Mouse (Mus musculus) forebrain, embryonic 12.5 days (tissue): ENCODE measurements around the gene C130032M10Rik. TPM values are rescaled to one million over a fixed set of nuclear protein-coding genes. Genes with fewer than 3 reads are reported as not detected.

Experiments used
- ATAC-seq: fragments of 200-750 bp; cut with Nextera tagmentation; 2 replicates; pipeline ENCODE4 v1.8.0; 2017; ENCODE audit warnings: moderate TSS enrichment; ENCODE audit not compliant: low FRiP score
- H3K27ac ChIP-seq: fragments of 300-500 bp; sonication (generic); 2 replicates; pipeline ENCODE4 v1.5.1; 2016; ENCODE audit warnings: mild to moderate bottlenecking
- H3K27me3 ChIP-seq: fragments of 300-500 bp; sonication (generic); 2 replicates; pipeline ENCODE4 v1.6.1; 2016; ENCODE audit warnings: mild to moderate bottlenecking
- H3K36me3 ChIP-seq: fragments of 300-500 bp; sonication (generic); replicated peaks from 2 replicates; pipeline ENCODE4 v1.6.1; 2016; ENCODE audit warnings: mild to moderate bottlenecking
- H3K4me1 ChIP-seq: fragments of 300-500 bp; sonication (generic); 2 replicates; pipeline ENCODE4 v1.6.1; 2016
- H3K4me2 ChIP-seq: fragments of 300-500 bp; sonication (generic); 2 replicates; pipeline ENCODE4 v1.6.1; 2016; ENCODE audit warnings: mild to moderate bottlenecking, moderate library complexity
- H3K4me3 ChIP-seq: fragments of 300-500 bp; sonication (generic); replicated peaks from 2 replicates; pipeline ENCODE4 v1.5.1; 2016; ENCODE audit warnings: mild to moderate bottlenecking
- H3K9ac ChIP-seq: fragments of 300-500 bp; sonication (generic); 2 replicates; pipeline ENCODE4 v1.6.1; 2016; ENCODE audit warnings: mild to moderate bottlenecking
- H3K9me3 ChIP-seq: fragments of 300-500 bp; sonication (generic); 2 replicates; pipeline ENCODE4 v1.6.1; 2016
- WGBS: fragments of 180-500 bp; shearing (Covaris S2); methylation state at CpG from one replicate; pipeline ENCODE4 v1.1.7; 2016; 5-methylcytosine and 5-hydroxymethylcytosine counted together
- polyA plus RNA-seq: library from polyadenylated mRNA; unstranded; fragments of >200 nt; fragmentation: Nextera tagmentation; extraction: Ambion mirVana; gene quantifications from 2 replicates; pipeline ENCODE4 v1.2.1, GENCODE M21; 2016

The C130032M10Rik gene
- polyA plus RNA-seq, 1 experiment from 2014 or later, result not detected

DNA sequence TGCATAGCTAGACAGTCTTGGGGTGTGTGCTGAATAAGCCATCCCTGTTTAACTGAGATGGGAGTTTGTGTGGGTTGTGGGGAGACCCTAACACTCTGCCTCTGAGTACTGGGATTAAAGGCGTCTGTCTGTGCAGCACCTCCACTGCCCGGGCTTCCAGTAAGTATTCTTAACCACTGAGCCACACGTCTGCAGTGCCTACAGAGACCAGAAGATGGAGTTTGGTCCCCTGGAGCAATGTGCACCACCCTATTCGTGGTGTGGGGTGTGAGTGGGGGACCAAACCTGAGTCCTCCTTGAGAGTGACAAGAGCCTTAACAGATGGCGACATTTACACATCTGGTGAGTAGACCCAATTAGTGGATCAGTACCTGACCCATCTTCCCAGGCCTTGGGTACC, 6.5 kb downstream of the C130032M10Rik start:
- WGBS, result 57% methylated on average over 5 of the region's 5 CpGs
- Histone ChIP-seq H3K36me3 (no peaks in the 10 kb centered on the region), H3K9me3 (no peaks in the 10 kb centered on the region)

DNA sequence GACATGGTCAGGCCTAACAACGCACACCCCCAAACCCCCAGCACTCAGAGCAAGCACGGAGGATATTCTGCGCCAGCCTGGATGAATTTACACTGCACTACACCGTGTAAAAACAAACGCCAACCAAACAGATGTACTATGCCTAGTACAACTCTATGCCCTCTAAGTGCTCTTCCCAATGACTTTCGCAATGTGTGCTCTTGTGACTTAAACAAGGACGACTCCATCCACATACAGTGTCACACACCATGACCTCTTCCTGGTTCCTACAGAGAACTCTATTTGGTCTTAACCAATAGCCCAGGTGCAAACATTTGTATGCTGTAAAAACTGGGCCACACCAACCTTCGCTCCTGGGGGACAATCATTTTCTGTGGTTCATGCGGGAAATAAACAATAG, 7.0 kb downstream of the C130032M10Rik start:
- no peaks in the 10 kb centered on the region for H3K9me3 ChIP-seq
- H3K4me2 ChIP-seq, result no peak overlapping the region
- H3K4me1 ChIP-seq, result peaks cover 23% of the 10 kb centered on the region
- 89% methylated on average over 9 of the region's 9 CpGs for WGBS
- H3K4me3 ChIP-seq, result no peak overlapping the region
- 0 out of 2 replicates have a peak, but pooled peaks cover 3% of the 10 kb centered on the region for H3K27me3 ChIP-seq
- H3K27ac ChIP-seq, result no peak overlapping the region
- H3K36me3 ChIP-seq, result no peaks in the 10 kb centered on the region
- no peak for ATAC-seq
- H3K9ac ChIP-seq, result no peak overlapping the region

More for the DNA sequence above, 6.5 kb downstream of the C130032M10Rik start:
- Histone ChIP-seq H3K4me3 (no peak overlapping the region), H3K4me1 (peaks cover 20% of the 10 kb centered on the region), H3K9ac (no peak overlapping the region), H3K27me3 (0 out of 2 replicates have a peak, but pooled peaks cover 2% of the 10 kb centered on the region), H3K27ac (no peak overlapping the region), H3K4me2 (no peak overlapping the region)
- no peak for ATAC-seq

DNA sequence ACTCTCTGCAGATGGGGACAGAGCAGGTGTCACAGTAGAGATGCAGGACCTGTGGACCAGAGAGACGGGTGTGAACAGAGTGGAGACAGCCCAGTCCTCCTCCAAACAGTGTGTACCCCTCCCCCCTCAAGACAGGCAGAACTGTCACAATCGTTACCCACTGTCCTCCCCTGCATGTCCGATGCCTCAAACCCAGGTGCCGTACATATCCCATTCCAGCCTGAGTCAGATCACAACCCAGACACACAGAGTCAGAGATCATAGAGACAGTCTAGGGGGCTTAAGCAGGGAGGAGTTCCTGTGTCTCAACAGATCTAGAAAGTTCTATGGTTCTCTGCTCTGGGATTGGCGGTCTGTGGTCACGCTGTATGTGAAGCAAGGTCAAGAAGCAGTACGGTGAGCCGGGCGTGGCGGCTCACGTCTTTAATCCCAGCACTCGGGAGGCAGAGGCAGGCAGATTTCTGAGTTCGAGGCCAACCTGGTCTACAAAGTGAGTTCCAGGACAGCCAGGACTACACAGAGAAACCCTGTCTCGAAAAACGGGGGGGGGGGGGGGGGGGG, 9.7 kb downstream of the C130032M10Rik start:
- H3K4me3 ChIP-seq, result no peak overlapping the region
- no peak overlapping the region for H3K27ac ChIP-seq
- 91% methylated on average over 14 of the region's 15 CpGs for WGBS
- 0 out of 2 replicates have a peak, but pooled peaks cover 3% of the 10 kb centered on the region for H3K27me3 ChIP-seq
- H3K36me3 ChIP-seq, result no peaks in the 10 kb centered on the region
- no peak overlapping the region for H3K4me2 ChIP-seq
- H3K9ac ChIP-seq, result no peak overlapping the region
- H3K9me3 ChIP-seq, result no peaks in the 10 kb centered on the region
- ATAC-seq, result no peak
- H3K4me1 ChIP-seq, result peaks cover 31% of the 10 kb centered on the region

DNA sequence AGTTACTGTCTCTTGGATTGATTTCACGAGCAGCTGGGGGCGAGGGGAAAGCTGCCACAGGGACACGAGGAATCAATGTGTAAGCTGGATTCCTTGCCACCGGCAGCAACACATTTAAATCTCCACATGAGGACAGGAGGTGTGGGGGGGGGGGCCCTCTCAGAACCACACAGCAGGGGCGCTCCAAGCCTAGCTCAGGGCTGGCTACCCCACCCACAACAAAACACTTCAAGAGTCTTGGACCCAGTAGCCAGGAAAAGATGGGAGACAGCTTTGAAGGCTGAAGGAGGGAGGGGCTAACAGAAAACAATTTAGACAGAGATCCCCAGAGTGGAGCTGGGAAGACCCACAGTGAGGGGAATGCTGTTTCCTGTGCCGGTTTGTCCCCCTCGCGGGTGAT, 10.4 kb downstream of the C130032M10Rik start:
- H3K36me3 ChIP-seq, result no peaks in the 10 kb centered on the region
- no peak for ATAC-seq
- 0 out of 2 replicates have a peak, but pooled peaks cover 3% of the 10 kb centered on the region for H3K27me3 ChIP-seq
- peak overlapping the region; percentile 8 for H3K4me2 ChIP-seq
- H3K9ac ChIP-seq, result no peak overlapping the region
- no peak overlapping the region for H3K4me3 ChIP-seq
- no peak overlapping the region; the same call in 1 of the 2 replicates for H3K27ac ChIP-seq
- WGBS, result 12% methylated on average over 8 of the region's 8 CpGs
- no peaks in the 10 kb centered on the region for H3K9me3 ChIP-seq
- peaks cover 34% of the 10 kb centered on the region for H3K4me1 ChIP-seq

DNA sequence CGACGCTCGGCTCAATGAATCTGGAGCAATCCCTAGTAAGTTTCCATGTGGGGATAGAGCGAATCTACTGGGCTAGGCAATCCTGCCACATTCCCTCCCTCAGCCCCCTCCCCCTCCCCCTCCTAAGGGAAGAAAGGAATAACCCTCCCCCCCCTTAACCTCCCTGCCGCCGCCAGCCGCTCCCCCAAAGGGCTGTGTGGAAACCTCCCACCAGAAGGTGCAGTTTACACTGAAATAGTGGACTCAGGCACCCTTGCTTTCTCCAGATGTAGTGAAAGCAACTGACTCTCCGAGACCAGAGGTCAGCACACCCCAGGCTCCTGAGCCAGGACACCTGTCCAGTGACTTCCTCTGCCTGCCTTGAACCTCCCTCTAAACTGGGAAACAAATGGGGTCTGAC, 11.1 kb downstream of the C130032M10Rik start:
- Histone ChIP-seq H3K36me3 (no peaks in the 10 kb centered on the region), H3K4me1 (peaks cover 40% of the 10 kb centered on the region), H3K9me3 (no peaks in the 10 kb centered on the region), H3K27me3 (0 out of 2 replicates have a peak, but pooled peaks cover 3% of the 10 kb centered on the region), H3K4me2 (peak overlapping the region; percentile 42), H3K9ac (no peak overlapping the region), H3K27ac (peak overlapping the region; percentile 26; the same call in 1 of the 2 replicates), H3K4me3 (0 out of 2 replicates have a peak overlapping the region, but pooled peaks have one; percentile 10)
- WGBS, result 8% methylated on average over 8 of the region's 8 CpGs
- ATAC-seq, result no peak

DNA sequence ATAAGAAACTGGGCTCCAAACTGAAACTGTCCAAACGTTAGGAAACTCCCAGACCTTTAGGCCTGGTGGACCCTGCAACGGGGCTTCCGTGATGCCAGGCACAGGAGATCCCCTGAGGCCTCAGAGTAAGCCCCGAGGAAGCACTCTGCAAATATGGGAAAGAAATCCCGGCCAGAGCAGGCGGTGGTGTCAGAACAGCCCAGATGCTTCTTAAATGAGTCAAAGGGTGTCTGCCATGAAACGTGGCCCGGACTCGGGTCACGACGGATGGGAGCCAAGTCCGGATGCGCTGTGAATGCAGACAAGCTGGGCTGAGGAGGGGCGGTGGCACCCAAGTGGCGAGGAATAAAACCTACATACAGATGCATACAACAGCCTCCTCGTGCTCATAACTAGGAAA, 11.6 kb downstream of the C130032M10Rik start:
- 2% methylated on average over 16 of the region's 16 CpGs for WGBS
- H3K9me3 ChIP-seq, result no peaks in the 10 kb centered on the region
- H3K4me1 ChIP-seq, result peaks cover 40% of the 10 kb centered on the region
- H3K27ac ChIP-seq, result peak overlapping the region; percentile 26; the same call in 1 of the 2 replicates
- peak; percentile 53 for ATAC-seq
- H3K36me3 ChIP-seq, result no peaks in the 10 kb centered on the region
- 0 out of 2 replicates have a peak overlapping the region, but pooled peaks have one; percentile 10 for H3K4me3 ChIP-seq
- peak overlapping the region; percentile 42 for H3K4me2 ChIP-seq
- H3K27me3 ChIP-seq, result 0 out of 2 replicates have a peak, but pooled peaks cover 3% of the 10 kb centered on the region
- no peak overlapping the region for H3K9ac ChIP-seq

DNA sequence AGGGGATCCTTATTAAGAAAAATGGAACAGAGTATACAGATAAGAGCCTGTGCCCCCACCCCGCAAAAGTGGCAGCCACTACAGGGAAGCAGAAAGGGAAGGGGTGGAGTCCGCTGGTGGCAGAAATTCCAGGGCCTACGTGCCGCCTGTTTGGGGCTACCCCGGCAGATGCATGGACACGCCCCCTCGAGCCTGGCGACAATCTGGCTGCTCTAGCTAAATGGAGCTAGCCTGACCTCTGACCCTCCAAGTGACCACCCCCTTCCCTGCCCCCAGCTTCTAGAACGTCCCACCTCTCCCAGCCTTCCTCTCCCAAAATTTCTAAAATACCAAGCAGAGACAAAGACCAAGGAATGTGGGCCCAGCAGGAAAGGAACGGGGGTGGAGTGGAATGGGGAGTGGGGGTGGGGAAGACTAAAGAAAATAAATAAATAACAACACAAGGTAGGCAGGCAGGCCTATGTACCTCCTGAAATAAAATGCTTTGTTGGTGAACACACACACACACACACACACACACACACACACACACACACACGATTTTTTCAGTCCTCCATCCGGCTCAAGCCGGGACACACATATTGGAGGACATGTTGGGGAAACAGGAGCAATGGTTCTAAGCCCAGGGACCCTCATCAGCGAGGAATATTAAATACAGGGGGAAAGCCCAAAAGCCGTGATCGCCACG, 12.6 kb downstream of the C130032M10Rik start:
- H3K27me3 ChIP-seq, result 0 out of 2 replicates have a peak, but pooled peaks cover 3% of the 10 kb centered on the region
- H3K4me1 ChIP-seq, result peaks cover 40% of the 10 kb centered on the region
- 7% methylated on average over 17 of the region's 17 CpGs for WGBS
- H3K9ac ChIP-seq, result no peak overlapping the region
- peak overlapping the region; percentile 31 for H3K4me2 ChIP-seq
- H3K27ac ChIP-seq, result no peak overlapping the region
- no peaks in the 10 kb centered on the region for H3K36me3 ChIP-seq
- peak; percentile 64 for ATAC-seq
- no peak overlapping the region for H3K4me3 ChIP-seq
- H3K9me3 ChIP-seq, result no peaks in the 10 kb centered on the region

DNA sequence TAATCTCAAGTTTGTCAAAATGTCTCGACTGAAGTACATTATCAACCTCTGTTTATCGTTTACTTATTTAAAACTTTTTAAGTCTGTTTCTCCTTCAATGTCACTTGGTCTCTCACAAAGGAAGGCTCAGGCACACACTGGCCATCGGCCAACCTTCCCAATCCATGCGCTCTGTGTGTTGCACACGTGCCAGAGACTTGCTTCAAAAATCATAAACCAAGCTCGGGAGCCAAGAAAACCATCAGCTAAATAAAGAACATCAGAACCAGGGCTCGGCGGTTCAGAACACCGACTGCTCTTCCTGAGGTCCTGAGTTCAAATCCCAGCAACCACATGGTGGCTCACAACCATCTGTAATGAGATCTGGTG, 13.2 kb downstream of the C130032M10Rik start:
- Histone ChIP-seq H3K9ac (no peak overlapping the region), H3K27ac (no peak overlapping the region), H3K36me3 (no peaks in the 10 kb centered on the region), H3K4me3 (no peak overlapping the region), H3K4me1 (peaks cover 40% of the 10 kb centered on the region), H3K27me3 (0 out of 2 replicates have a peak, but pooled peaks cover 3% of the 10 kb centered on the region), H3K9me3 (no peaks in the 10 kb centered on the region), H3K4me2 (no peak overlapping the region)
- ATAC-seq, result no peak
- WGBS, result 39% methylated on average over 9 of the region's 9 CpGs

DNA sequence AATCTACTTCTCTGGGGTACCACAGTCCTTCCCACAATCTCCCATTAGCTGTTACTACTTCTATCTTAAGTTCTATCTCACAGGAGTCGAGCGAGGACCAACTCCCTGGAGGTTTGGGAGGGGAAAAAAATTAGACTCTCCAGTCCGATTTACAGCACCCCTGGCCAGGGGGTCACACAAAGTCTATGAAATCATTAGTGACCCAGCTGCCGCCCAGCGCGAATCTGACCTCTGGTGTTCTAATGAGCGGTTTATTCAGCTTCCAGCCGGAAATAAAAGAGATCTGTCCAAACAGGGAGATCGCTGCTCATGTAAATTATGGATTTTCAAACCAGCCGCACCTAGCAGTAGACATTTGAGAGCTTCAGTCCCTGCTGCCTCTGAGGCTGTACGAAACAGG, 15.8 kb downstream of the C130032M10Rik start:
- Histone ChIP-seq H3K9me3 (no peaks in the 10 kb centered on the region), H3K27me3 (0 out of 2 replicates have a peak, but pooled peaks cover 3% of the 10 kb centered on the region), H3K9ac (no peak overlapping the region), H3K27ac (no peak overlapping the region), H3K4me2 (no peak overlapping the region), H3K4me3 (no peak overlapping the region), H3K4me1 (peaks cover 27% of the 10 kb centered on the region), H3K36me3 (no peaks in the 10 kb centered on the region)
- ATAC-seq, result no peak
- 32% methylated on average over 11 of the region's 11 CpGs for WGBS

DNA sequence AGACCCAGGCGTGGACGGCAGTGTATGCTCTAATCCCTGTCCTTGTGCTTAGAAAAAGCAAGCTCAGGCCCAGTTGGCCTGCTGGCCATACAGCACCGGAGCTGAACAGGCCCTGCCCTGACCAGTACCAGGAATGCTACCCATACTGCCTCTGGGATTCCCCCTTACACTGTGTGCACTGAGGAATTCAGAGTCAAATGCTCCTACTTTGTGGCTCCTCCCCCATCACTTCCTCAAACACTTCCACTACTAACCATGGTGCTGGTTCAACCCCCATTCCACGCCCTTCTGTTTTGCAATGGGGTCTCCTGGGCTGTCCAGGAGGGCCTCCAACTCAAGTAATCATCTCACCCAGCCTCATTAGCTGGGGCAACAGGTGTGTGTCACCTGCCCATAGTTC, 18.4 kb downstream of the C130032M10Rik start:
- no peak for ATAC-seq
- peaks cover 22% of the 10 kb centered on the region for H3K4me1 ChIP-seq
- 77% methylated on average over 4 of the region's 4 CpGs for WGBS
- no peak overlapping the region for H3K27ac ChIP-seq
- no peak overlapping the region for H3K9ac ChIP-seq
- H3K9me3 ChIP-seq, result no peaks in the 10 kb centered on the region
- H3K4me2 ChIP-seq, result no peak overlapping the region
- H3K36me3 ChIP-seq, result no peaks in the 10 kb centered on the region
- H3K4me3 ChIP-seq, result no peak overlapping the region
- H3K27me3 ChIP-seq, result 0 out of 2 replicates have a peak, but pooled peaks cover 3% of the 10 kb centered on the region

DNA sequence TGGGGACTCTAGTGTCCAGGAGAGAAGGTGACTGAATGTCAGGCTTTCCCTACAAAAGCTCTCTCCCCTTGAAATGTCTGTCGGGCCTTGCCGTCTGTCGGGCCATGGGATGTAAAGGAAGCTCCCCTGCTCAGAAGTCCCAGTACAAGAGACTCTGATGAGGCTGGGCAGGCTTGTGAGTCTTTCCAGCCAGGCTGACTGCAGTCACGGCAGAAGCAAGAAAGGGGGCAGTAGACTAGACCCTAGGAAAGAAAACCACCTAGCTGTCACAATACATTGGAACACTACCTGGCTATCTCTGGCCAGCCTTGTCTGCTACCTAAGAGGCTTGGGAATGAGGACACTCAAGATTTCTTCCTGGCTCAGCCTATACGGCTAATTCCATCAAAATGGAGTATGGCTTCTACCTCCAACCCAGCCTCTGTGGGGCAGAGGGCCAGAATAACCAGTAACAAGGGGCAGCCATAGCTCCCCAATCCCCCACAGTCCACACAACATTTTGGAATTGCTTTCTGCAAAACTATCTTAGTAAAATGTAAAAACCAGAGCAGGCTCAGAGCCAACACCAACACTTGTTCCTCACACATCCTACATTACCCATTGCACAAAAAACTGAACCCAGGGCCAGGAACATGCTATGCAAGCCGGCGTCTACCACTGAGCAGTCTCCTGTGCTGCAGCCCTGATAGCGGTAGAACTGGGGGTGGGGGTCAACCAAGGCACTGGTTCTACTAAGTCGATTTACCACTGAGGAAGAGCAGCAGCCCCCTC, 19.4 kb downstream of the C130032M10Rik start:
- Histone ChIP-seq H3K27me3 (0 out of 2 replicates have a peak, but pooled peaks cover 3% of the 10 kb centered on the region), H3K4me2 (no peak overlapping the region), H3K4me1 (peaks cover 22% of the 10 kb centered on the region), H3K9me3 (no peaks in the 10 kb centered on the region), H3K27ac (no peak overlapping the region), H3K36me3 (no peaks in the 10 kb centered on the region), H3K4me3 (no peak overlapping the region), H3K9ac (no peak overlapping the region)
- no peak for ATAC-seq
- 82% methylated on average over 9 of the region's 9 CpGs for WGBS

DNA sequence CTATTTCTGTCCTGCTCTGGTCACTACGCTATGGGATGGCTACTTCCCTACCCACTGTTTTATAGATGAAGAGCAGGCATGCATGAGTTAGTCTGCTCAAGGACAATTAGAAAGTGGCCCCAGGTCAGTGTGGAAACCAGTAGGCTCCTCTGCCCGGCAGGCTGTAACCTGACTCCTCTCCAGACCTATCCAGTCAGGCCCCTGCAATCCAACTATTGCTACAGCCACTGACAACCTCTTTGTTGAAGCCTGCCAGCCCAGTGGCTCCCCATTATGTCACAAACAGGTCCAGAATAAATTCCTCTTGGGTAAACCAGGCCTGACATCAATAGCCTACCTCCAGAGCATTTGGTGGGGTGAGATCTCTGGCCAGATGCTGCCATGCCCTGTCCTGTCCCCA, 21.1 kb downstream of the C130032M10Rik start:
- Histone ChIP-seq H3K4me3 (no peak overlapping the region), H3K27me3 (0 out of 2 replicates have a peak, but pooled peaks cover 7% of the 10 kb centered on the region), H3K36me3 (no peaks in the 10 kb centered on the region), H3K4me1 (peaks cover 19% of the 10 kb centered on the region), H3K27ac (no peak overlapping the region), H3K9me3 (no peaks in the 10 kb centered on the region), H3K4me2 (no peak overlapping the region), H3K9ac (no peak overlapping the region)
- peak; percentile 39; the same call in 1 of the 2 replicates for ATAC-seq
- 10% methylated on average over 2 of the region's 2 CpGs for WGBS
